Comparison of ENCODE assay signal across 9 mouse cellular contexts in the genomic region with DNA sequence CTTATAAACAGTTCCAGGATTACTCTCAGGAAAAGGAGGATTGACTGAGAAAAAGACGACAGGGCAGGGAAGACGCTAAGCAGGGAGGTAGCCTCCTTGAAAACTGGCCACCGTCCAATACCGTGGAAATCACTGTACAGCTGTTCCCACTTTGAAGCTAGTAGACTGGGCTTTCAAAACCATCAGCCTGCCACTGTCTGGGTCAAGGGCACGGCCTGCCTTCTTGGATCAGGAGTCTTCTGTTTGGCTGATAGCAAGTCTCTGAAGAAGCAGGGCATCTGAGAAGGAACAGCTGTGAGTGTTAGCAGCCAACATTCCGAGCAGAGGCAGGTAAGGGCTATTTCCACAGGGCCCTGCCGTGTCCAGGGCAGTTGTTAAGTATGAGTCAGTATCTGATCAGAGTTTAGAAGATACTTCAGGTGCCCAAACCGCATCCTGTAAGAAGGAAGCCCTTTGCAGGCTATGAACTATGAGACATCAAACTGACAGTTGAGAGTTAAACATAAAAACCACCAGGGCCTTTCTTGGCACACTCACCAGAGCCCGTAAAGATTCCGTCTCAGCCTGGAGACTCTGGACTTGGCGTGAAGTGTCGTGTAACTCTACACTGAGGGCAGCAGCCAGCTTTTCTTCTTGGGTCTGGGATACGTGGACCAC. TPM values are rescaled to one million over a fixed set of nuclear protein-coding genes. Genes with fewer than 3 reads are reported as not detected.
DNase-seq lines count a peak whose midpoint lies in the region; ATAC-seq lines count a peak whose summit lies in the region.
"Had no signal": no experiment of that assay in that cellular context is flagged by ENCODE, and none has a peak within 500 bp of the region (broad histone marks: within the 10 kb centered on the region; RNA-seq: fewer than 3 reads in every experiment).

No protein-coding gene starts in this region.

- H3K4me3 ChIP-seq in heart, embryonic 11.5 days (ENCODE audit: low read depth, low read length): no peak overlapping the region

- peaks cover 22% of the 10 kb centered on the region for H3K4me1 ChIP-seq in heart, embryonic 11.5 days (ENCODE audit: control insufficient read depth, insufficient read depth, low read length)

- H3K27ac ChIP-seq in heart, embryonic 11.5 days (ENCODE audit: low read depth, low read length): no peak overlapping the region

- H3K9ac ChIP-seq in heart, embryonic 11.5 days (ENCODE audit: low read depth, low read length): no peak overlapping the region

- no peak overlapping the region for H3K4me2 ChIP-seq in heart, embryonic 11.5 days

- WGBS in heart, embryonic 11.5 days (ENCODE audit: insufficient replicate concordance): 34% methylated on average over 13 of the region's 13 CpGs

- H3K36me3 ChIP-seq in heart, embryonic 11.5 days (ENCODE audit: control insufficient read depth, insufficient read depth, low read length): no peaks in the 10 kb centered on the region

- DNase-seq in heart, adult 11 months: peak; percentile 92
- peak; percentile 19 for DNase-seq in urinary bladder, postnatal 25 days (ENCODE audit: low spot score)
- DNase-seq in urinary bladder, adult 2 months (ENCODE audit: low spot score): no peak
- DNase-seq in heart, postnatal 36 days: peak; percentile 13 to 14
- peak; percentile 49 for DNase-seq in thymus, postnatal 4 days
- DNase-seq in spleen, adult 18-20 months: no peak
- no peak for DNase-seq in right cerebral cortex, postnatal 4 days

- no peaks in the 10 kb centered on the region for H3K9me3 ChIP-seq in heart, embryonic 11.5 days (replicated peaks; ENCODE audit: control insufficient read depth, low read length)

- intact Hi-C loops in heart, postnatal 36 days (cut with DNase I): no loop called here

- ATAC-seq in heart, embryonic 11.5 days (replicated peaks; ENCODE audit: insufficient number of reproducible peaks, low FRiP score, low TSS enrichment): no peak

- H3K27me3 ChIP-seq in heart, embryonic 11.5 days (ENCODE audit: control insufficient read depth, insufficient read depth, low read length): no peaks in the 10 kb centered on the region

RNA-seq across cellular contexts. Expression of gene Bfsp2, which starts 48.0 kb away (rescaled TPM):
- polyA plus RNA-seq in heart, embryonic 11.5 days (2014; fragmentation: Nextera tagmentation; extraction: Ambion mirVana): 0.25 and 0.60 TPM in 2 replicates
- 0.10 and 0.11 TPM in 2 replicates for polyA plus RNA-seq in urinary bladder, adult 2 months (2012; rRNA removed)
- under 1 TPM; 0.28 to 0.60 TPM for total RNA-seq in heart, postnatal 36 days (2021)
- total RNA-seq: ES-E14 had no signal

Comparison
In these comparisons a context has a peak if more than half of its experiments do, and no peak if none do; other contexts are left out.
1. DNase-seq: peak in heart, adult 11 months (single experiment), urinary bladder, postnatal 25 days (single experiment), heart, postnatal 36 days (2 of 2) and thymus, postnatal 4 days (single experiment); none in urinary bladder, adult 2 months (single experiment), spleen, adult 18-20 months (0 of 2) and right cerebral cortex, postnatal 4 days (single experiment).